Mouse (Mus musculus): ENCODE data around the gene Ide. TPM values are rescaled to one million over a fixed set of nuclear protein-coding genes. Genes with fewer than 3 reads are reported as not detected.

Ide gene
- 10.0 and 10.6 TPM in 2 replicates for polyA plus RNA-seq (2012; rRNA removed)
- 31.0 and 31.3 TPM in 2 replicates for polyA plus RNA-seq (2014; fragmentation: Nextera tagmentation; extraction: Ambion mirVana)

DNA sequence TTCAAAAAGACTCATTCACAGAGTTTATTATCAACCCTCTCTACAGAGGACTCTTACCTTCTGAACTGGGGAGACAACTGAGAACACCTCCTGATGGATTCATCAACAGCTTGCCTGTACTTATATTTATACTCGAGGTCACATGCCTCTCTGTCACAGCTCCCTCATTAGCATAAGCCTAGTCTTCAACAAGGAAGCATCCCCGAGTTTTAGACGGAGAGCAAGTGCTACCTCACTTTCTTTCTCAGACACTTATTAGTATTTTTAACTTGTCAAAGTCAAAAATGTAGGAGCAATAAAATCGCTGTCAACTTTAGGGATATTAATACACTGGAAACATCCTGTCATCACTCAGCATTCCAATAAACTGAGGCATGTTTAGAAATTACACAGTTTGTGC lies at the start of gene Ide:
Gene Ide, minus strand, starts transcription at position 101 of the 400 bp plus-strand sequence.
- WGBS (ENCODE audit: insufficient replicate concordance), result 57% methylated on average over 4 of the region's 4 CpGs
- Histone ChIP-seq H3K27ac (no peak within 1 kb of the TSS), H3K4me1 (replicated peaks; ENCODE audit: control insufficient read depth in 2 of 2, insufficient read depth in 2 of 2, low read length in 1 of 2) (peaks cover 8 to 16% of the 10 kb centered on the region in 2 experiments), H3K36me3 (replicated peaks; ENCODE audit: control insufficient read depth, insufficient read depth, low read depth) (no peaks in the 10 kb centered on the region), H3K9ac (replicated peaks) (no peak within 1 kb of the TSS), H3K9me3 (ENCODE audit: control insufficient read depth, low read length) (no peaks in the 10 kb centered on the region), H3K4me3 (ENCODE audit: insufficient read depth in 1 of 2, low read depth in 2 of 2, low read length in 2 of 2) (no peak within 1 kb of the TSS), H3K27me3 (ENCODE audit: control insufficient read depth, insufficient read depth, low read length) (no peaks in the 10 kb centered on the region), H3K4me2 (ENCODE audit: low read depth) (no peak within 1 kb of the TSS)
- TF ChIP-seq CTCF (IDR thresholded peaks at IDR 0.05; ENCODE audit: low read depth) (no peak), EP300 (IDR thresholded peaks at IDR 0.05; ENCODE audit: low read depth) (no peak)
- DNase-seq (ENCODE audit: low read depth in 3 of 3, low spot score in 3 of 3) (no peak), ATAC-seq (ENCODE audit: insufficient read depth) (no peak)

- DNase-seq (ENCODE audit: low read depth in 3 of 3, low spot score in 3 of 3), result no peak
- no peak for ATAC-seq (ENCODE audit: insufficient read depth)
- Histone ChIP-seq H3K27me3 (ENCODE audit: control insufficient read depth, insufficient read depth, low read length) (no peaks in the 10 kb centered on the region), H3K36me3 (replicated peaks; ENCODE audit: control insufficient read depth, insufficient read depth, low read depth) (peaks cover 79% of the 10 kb centered on the region), H3K27ac (no peak overlapping the region), H3K4me3 (ENCODE audit: insufficient read depth in 1 of 2, low read depth in 2 of 2, low read length in 2 of 2) (no peak overlapping the region), H3K9ac (replicated peaks) (no peak overlapping the region), H3K4me1 (replicated peaks; ENCODE audit: control insufficient read depth in 2 of 2, insufficient read depth in 2 of 2, low read length in 1 of 2) (no peaks in the 10 kb centered on the region), H3K4me2 (ENCODE audit: low read depth) (no peak overlapping the region), H3K9me3 (ENCODE audit: control insufficient read depth, low read length) (no peaks in the 10 kb centered on the region)
- no peak for TF ChIP-seq CTCF (IDR thresholded peaks at IDR 0.05; ENCODE audit: low read depth)
- TF ChIP-seq EP300 (IDR thresholded peaks at IDR 0.05; ENCODE audit: low read depth), result no peak
- WGBS (ENCODE audit: insufficient replicate concordance), result 68% methylated on average over 3 of the region's 3 CpGs
These were observed 48.5 kb upstream of the Ide start for GRCm38 (mm10) chr19:37386126-37386525.

DNA sequence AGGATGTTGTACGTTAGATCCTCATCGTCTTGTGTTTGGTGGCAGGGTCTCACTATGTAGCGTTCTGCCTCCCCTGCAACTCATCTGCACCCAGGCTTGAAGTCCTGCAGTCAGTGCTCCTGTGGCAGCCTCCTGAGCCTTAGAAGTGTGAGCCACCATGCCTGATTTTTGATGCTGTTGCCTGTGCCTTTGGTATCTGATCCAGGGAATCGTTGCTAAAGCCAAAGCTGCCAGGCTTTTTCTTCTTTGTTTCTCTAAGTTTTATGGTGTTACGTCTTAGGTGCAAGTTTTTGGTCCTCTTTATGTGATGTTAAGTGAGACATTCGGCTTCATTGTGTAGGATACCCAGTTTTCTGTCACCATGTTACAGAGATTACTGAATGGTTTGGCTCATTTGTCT lies 41.2 kb upstream of the Ide start:
- no peak for TF ChIP-seq CTCF (IDR thresholded peaks at IDR 0.05; ENCODE audit: low read depth)
- no peak for TF ChIP-seq EP300 (IDR thresholded peaks at IDR 0.05; ENCODE audit: low read depth)
- peaks cover 30% of the 10 kb centered on the region for H3K36me3 ChIP-seq (replicated peaks; ENCODE audit: control insufficient read depth, insufficient read depth, low read depth)
- 83% methylated on average over 6 of the region's 6 CpGs for WGBS (ENCODE audit: insufficient replicate concordance)
- peaks cover 14 to 17% of the 10 kb centered on the region in 2 experiments for H3K4me1 ChIP-seq (replicated peaks; ENCODE audit: control insufficient read depth in 2 of 2, insufficient read depth in 2 of 2, low read length in 1 of 2)
- H3K4me2 ChIP-seq (ENCODE audit: low read depth), result peak overlapping the region; percentile 94
- H3K9me3 ChIP-seq (ENCODE audit: control insufficient read depth, low read length), result no peaks in the 10 kb centered on the region
- no peak for ATAC-seq (ENCODE audit: insufficient read depth)
- peak overlapping the region; percentile 45 for H3K9ac ChIP-seq (replicated peaks)
- peak overlapping the region; percentile 22 to 78; a peak in 3 of 4 replicates for H3K4me3 ChIP-seq (ENCODE audit: insufficient read depth in 1 of 2, low read depth in 2 of 2, low read length in 2 of 2)
- no peak for DNase-seq (ENCODE audit: low read depth in 3 of 3, low spot score in 3 of 3)
- H3K27me3 ChIP-seq (ENCODE audit: control insufficient read depth, insufficient read depth, low read length), result no peaks in the 10 kb centered on the region
- H3K27ac ChIP-seq, result no peak overlapping the region

DNA sequence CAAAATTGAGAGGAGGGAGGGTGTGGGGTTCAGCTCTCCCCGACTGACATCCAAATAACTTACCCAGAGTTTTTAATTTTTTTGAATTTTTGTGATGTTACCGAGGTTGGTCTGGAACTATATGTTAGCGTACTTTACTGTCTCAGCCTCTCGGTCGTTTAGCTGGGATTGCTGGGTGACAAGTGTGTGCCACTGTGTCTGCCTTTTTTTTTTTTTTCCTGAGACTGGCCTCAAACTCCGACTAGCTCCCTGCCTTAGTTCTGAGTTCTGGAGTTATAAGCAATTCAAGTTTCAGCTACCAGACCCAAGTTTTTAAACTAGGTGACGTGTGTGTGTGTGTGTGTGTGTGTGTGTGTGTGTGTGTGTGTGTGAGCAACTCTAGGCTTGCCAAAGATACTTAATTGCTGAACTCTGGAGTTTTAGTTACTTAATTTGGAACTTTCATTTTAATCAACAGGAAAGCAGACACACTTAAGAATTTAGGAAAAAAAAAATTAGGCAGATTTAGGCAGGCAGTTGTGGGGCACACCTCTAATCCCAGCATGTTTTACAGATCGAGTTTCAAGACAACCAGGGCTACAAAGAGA lies 39.8 kb upstream of the Ide start:
- no peak for TF ChIP-seq CTCF (IDR thresholded peaks at IDR 0.05; ENCODE audit: low read depth)
- no peak for TF ChIP-seq EP300 (IDR thresholded peaks at IDR 0.05; ENCODE audit: low read depth)
- Histone ChIP-seq H3K4me3 (ENCODE audit: insufficient read depth in 1 of 2, low read depth in 2 of 2, low read length in 2 of 2) (peak overlapping the region; percentile 78 to 91), H3K9ac (replicated peaks) (peak overlapping the region; percentile 91), H3K9me3 (ENCODE audit: control insufficient read depth, low read length) (no peaks in the 10 kb centered on the region), H3K27me3 (ENCODE audit: control insufficient read depth, insufficient read depth, low read length) (no peaks in the 10 kb centered on the region), H3K4me1 (replicated peaks; ENCODE audit: control insufficient read depth in 2 of 2, insufficient read depth in 2 of 2, low read length in 1 of 2) (peaks cover 14 to 17% of the 10 kb centered on the region in 2 experiments), H3K27ac (peak overlapping the region; percentile 95), H3K4me2 (ENCODE audit: low read depth) (peak overlapping the region; percentile 94), H3K36me3 (replicated peaks; ENCODE audit: control insufficient read depth, insufficient read depth, low read depth) (peaks cover 18% of the 10 kb centered on the region)
- DNase-seq (ENCODE audit: low read depth in 3 of 3, low spot score in 3 of 3) (no peak), ATAC-seq (ENCODE audit: insufficient read depth) (no peak)
- 5% methylated on average over 8 of the region's 8 CpGs for WGBS (ENCODE audit: insufficient replicate concordance)

GRCm38 (mm10) chr19:37376841-37377240 lies 39.2 kb upstream of the Ide start:
- H3K4me3 ChIP-seq (ENCODE audit: insufficient read depth in 1 of 2, low read depth in 2 of 2, low read length in 2 of 2), result peak overlapping the region; percentile 78 to 91
- H3K27me3 ChIP-seq (ENCODE audit: control insufficient read depth, insufficient read depth, low read length), result no peaks in the 10 kb centered on the region
- H3K4me2 ChIP-seq (ENCODE audit: low read depth), result peak overlapping the region; percentile 94
- under 1% methylated on average over 11 of the region's 11 CpGs for WGBS (ENCODE audit: insufficient replicate concordance)
- H3K9ac ChIP-seq (replicated peaks), result peak overlapping the region; percentile 91
- H3K27ac ChIP-seq, result peak overlapping the region; percentile 95
- no peaks in the 10 kb centered on the region for H3K9me3 ChIP-seq (ENCODE audit: control insufficient read depth, low read length)
- 0 out of 2 replicates have a peak, but pooled peaks have one; percentile 4 for ATAC-seq (ENCODE audit: insufficient read depth)
- DNase-seq (ENCODE audit: low read depth in 3 of 3, low spot score in 3 of 3), result peak in 1 of 3 experiments; percentile 41
- H3K4me1 ChIP-seq (replicated peaks; ENCODE audit: control insufficient read depth in 2 of 2, insufficient read depth in 2 of 2, low read length in 1 of 2), result peaks cover 14 to 17% of the 10 kb centered on the region in 2 experiments
- peaks cover 16% of the 10 kb centered on the region for H3K36me3 ChIP-seq (replicated peaks; ENCODE audit: control insufficient read depth, insufficient read depth, low read depth)
- TF ChIP-seq CTCF (IDR thresholded peaks at IDR 0.05; ENCODE audit: low read depth) (no peak), EP300 (IDR thresholded peaks at IDR 0.05; ENCODE audit: low read depth) (no peak)

All from liver, embryonic 14.5 days (tissue).